Mouse (Mus musculus) cortical plate, adult 2 months (tissue): ENCODE results near the gene Crhr2.

ENCODE experiments used
- CTCF ChIP-seq: fragments of 200-500 bp; IDR thresholded peaks from 2 replicates; pipeline ENCODE4 v1.5.1; 2011; ENCODE audit warnings: mild to moderate bottlenecking, control low read depth, low read length; ENCODE audit not compliant: insufficient read depth; ENCODE audit errors: extremely low read depth
- POLR2A ChIP-seq: fragments of 200-500 bp; IDR thresholded peaks from 2 replicates; pipeline ENCODE4 v1.6.1; 2011; ENCODE audit warnings: mild to moderate bottlenecking, low read length, control low read depth; ENCODE audit not compliant: insufficient read depth; ENCODE audit errors: extremely low read depth

GRCm38 (mm10) chr6:55146138-55146537 lies 13.3 kb upstream of the Crhr2 start:
- TF ChIP-seq CTCF (no peak), POLR2A (no peak)
